Mouse (Mus musculus) spleen, postnatal 4 days (tissue): ENCODE measurements around the gene Gm9913.

Experiments used
- DNase-seq, 2 experiments: peaks; one replicate each; pipeline ENCODE4 v3.0.0; 2022; ENCODE audit warnings: low spot score in 2 of 2

Gene Gm9913

GRCm38 (mm10) chr2:125505006-125505745 lies at the start of gene Gm9913:
TSS of gene Gm9913 (plus strand) at chr2:125505089.
- no peak for DNase-seq

DNA sequence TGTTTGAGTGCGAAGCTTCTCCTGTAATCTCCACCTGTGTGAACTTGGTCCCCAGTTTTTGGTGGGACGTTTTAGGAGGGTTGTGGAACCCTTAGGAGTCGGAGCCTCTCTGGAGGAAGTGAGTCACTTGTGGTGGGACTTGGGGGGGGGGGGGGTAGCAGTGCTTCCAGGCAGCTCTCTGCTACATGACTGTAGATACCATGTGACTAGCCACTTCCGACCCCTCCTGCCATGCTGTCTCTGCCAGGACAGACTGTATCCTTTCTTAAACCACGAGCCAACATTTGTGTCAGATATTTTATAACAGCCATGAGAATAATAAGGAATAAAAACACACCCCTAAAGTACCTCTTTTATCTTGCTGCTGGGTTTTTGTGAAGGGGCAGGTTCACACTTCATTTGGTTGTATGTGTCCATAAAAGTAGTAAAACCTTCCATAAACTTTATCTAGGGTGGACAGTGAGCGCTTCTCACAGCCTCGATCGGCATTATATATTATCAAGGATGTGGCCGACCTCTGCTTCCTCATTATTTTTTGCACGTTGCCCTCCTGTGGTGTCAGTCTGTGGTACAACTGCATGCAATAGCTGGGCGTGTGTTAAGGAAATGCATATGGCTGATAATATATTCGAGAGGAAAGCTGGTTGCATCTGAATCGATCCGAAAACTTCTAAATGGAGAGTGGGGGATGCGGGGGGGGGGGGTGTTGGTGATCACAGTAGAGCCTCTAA lies 48.7 kb upstream of the Gm9913 start:
- DNase-seq: no peak

DNA sequence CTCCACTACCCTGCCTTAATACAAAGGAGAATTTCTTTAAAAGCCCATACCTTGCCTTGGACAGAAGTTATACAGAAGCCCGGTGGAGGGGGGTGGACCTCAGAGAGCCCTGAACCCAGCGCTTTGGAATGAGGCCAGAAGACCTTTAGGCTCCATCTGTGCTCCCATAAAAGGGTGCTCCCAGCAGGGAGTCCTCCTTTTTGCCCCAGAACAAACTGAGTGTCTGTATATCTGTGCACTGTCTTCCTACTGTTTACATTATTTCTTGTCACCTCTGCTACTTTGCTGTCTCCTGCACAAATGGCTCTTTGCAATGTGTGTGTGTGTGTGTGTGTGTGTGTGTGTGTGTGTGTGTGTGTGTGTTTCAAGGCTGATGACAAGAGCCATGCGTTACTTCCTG lies 45.8 kb upstream of the Gm9913 start:
- no peak for DNase-seq

GRCm38 (mm10) chr2:125464036-125464435 lies 40.9 kb upstream of the Gm9913 start:
- DNase-seq: no peak

GRCm38 (mm10) chr2:125470553-125471295 lies 34.2 kb upstream of the Gm9913 start:
- no peak for DNase-seq

DNA sequence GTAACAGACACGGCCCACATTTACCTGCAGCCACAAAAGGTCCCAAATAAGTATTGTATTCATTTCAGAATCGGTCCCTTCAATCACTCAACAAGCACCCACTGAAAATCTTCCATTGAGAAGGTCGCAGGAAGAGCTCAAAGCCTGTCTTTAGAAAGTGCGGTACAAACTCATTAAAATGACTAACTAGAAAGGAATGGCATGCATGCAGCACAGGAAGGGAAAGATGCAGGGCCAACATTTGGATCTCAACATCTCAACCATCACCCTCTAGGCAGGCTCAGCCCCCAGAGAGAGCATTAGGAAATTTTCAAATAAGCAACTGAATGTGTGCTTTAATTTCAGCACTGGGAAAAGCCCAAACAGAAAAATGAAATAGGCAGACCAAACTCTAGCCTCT lies 33.2 kb upstream of the Gm9913 start:
- DNase-seq: no peak

GRCm38 (mm10) chr2:125473228-125473627 lies 31.7 kb upstream of the Gm9913 start:
- no peak for DNase-seq

DNA sequence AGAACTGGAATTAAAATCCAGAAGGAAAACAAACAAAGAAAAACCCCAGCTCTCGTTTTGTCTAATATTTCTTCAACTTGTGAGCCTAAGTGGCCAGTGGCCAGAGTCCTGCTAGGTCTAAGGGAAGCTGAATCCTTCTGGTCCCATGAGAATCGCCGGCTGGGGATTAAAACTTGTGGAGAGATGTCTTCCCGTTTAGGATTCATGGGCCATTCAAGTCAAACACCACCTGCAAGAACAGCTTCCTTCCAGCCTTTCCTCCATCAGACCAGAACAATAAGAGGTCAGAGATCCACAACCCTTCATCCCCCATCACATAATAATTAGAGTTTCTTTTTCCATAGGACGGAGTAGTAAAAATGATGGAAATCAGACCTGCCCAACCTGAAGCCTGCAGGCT lies 30.2 kb upstream of the Gm9913 start:
- DNase-seq: no peak

GRCm38 (mm10) chr2:125476231-125476630 lies 28.7 kb upstream of the Gm9913 start:
- no peak for DNase-seq

DNA sequence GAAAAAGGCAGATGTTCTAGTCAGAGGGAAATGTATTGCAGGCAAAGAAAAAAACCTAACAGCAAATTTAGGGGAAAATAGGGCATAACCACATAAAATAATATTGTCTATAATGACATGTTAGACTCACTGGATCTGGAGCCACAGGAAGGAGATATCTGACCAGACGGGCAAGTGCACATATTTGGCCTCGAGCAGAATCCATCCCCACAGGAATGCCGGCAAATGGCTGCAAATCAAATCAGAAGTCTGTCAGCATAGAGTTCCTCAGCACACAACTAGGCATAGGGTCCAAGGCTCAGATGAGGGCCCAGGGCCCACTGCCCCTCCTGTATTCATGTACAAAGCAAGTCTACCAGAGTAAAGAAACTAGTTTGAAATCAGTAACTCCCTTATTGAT lies 27.5 kb upstream of the Gm9913 start:
- DNase-seq: no peak

GRCm38 (mm10) chr2:125478705-125479104 lies 26.2 kb upstream of the Gm9913 start:
- no peak for DNase-seq

DNA sequence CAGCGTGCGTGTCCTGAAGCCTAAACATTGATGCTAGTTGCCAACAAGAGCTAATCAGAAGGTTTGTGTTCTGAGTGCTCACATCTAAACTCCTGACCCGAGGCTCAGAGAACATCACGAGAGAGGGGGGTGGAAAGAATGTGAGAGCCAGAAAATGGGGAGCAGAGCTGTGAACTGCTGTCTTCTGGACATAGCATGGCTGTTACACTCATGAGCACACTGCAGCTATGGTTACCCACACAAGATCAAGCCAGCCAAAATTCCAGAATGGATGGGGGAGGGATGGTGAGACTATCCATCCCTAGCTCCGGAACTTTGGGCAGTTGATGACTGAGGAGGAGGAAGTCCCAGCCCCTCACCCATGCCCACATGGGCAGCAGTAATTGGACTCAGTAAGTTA lies 24.8 kb upstream of the Gm9913 start:
- no peak for DNase-seq

DNA sequence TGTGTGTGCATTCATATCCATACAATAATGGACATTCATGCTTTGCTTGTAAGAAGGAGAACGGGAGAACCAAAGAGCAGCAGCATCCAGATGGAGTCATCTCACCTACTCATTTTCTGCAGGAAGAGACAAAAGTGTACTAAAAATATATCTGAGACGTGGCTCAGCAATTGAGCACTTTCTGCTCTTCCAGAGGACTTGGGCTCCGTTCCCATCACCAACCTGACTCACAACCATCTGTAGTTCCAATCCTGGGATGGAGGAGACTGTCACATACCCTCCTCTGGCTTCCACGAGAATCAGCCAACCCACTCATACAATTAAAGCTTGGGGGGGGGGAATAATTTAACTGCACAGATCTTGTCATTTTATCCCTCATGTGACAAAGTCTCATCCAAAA lies 23.8 kb upstream of the Gm9913 start:
- no peak for DNase-seq

GRCm38 (mm10) chr2:125481531-125482317 lies 23.2 kb upstream of the Gm9913 start:
- no peak for DNase-seq

DNA sequence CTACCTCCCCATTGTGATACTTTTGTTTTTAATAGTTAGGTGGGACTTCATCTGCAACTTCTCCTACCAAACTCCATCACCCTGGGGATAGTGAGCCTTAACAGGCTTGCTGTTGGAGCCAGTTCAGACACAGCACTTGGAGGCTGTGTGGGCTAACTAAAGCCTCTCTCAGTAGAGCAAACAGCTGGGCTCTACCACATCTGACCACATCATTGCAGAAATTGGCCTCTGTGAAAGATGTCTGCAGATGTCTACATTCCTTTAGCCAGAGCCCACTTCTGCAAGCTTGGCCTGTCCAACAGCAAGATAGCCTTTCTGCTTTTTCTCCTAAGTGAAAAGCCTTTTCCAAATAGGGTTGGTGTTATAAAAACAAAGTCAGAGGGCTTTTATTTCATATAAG lies 20.7 kb upstream of the Gm9913 start:
- no peak for DNase-seq

DNA sequence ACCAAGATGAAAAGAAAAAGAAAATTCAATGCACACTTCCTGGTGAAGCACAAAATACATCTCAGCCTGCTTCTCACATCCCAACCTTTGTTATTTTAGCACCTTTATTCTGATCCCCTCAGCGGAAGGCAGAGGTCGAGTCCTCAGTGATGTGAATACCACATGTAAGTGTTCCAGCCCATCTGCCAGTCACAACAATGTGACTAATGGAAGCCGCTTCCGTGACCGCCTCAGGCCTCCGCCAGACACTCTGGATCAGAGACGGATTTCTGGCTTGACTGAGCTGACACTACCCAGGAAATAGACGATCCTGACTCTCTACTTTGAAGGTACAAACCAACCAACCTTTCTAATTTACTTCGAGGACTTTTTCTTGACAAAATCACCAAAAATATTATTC lies 20.0 kb upstream of the Gm9913 start:
- no peak for DNase-seq

DNA sequence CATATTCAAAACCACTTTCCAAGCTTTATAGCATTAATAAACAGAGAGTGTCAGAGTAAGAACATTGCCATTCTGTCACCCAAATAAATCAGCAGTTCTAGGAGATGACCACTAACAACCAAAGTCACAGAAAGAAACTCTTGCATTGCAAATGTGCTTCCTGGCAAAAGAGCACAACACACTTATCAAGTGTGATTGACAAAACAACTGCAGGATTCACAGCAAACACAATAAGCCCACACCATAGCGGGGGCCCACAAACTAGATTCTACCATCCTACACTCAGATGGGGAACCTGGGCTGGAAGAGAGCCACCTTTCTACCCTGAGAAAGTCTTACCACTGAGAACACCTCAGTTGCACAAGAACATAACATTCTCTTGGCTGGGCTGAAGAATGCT lies 14.9 kb upstream of the Gm9913 start:
- DNase-seq: no peak

DNA sequence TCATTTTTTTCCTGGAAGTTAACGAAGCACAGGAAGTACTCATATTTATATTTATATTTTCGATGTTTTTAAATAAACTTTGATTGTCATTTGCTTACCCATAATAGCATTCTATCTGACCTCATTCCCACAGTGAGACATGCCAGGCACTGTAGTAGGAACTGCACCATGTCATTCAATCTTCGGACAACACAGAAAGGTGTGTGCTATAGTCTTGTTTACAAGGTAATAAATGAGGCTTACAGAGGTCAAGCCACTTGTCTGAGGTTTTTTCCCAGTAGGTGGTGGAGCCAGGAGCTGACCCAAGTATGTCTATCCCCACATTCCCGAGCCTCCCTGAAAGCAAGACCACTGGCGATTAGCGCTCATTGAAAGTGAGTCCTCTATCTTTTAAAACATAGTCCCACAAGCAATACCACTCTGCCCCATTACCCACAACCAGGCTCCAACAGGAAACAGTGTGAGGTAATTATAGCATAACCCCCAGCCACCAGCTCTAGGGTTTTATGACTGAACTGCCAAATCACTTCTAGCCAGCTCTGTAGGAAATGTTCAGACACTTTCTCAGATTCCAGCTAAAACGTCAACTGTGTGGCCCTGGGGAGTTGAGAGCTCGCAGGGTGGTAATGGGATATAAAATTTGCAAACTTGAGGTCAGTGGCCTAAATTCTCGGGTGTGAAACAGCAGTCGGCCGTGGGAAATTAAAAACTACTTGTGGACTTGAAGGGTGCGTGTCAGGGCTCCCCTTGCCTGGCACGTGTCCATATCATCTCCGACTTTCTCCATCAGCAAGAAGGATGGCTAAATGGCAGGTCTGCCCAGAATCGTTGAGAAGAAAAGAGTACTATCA lies 12.6 kb upstream of the Gm9913 start:
- DNase-seq: no peak

DNA sequence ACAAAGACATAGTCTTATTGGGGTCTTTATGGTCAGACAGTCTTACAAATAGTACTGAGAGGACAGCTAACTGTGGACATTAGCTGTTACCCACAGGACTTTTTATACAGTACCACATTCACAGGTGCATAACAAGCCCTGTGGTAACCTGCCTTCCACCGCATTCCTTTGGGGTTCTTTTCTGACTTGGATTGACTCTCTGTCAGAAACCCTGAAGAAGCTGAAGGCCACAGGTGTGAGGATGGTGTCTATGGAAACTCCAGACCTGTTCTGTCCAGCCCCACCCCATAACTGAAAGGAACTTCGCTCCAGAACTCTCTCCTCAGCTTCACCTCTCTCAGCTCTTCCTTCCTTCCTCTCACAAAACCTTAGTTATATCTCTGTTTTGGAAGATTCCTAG lies 10.6 kb upstream of the Gm9913 start:
- DNase-seq: no peak

DNA sequence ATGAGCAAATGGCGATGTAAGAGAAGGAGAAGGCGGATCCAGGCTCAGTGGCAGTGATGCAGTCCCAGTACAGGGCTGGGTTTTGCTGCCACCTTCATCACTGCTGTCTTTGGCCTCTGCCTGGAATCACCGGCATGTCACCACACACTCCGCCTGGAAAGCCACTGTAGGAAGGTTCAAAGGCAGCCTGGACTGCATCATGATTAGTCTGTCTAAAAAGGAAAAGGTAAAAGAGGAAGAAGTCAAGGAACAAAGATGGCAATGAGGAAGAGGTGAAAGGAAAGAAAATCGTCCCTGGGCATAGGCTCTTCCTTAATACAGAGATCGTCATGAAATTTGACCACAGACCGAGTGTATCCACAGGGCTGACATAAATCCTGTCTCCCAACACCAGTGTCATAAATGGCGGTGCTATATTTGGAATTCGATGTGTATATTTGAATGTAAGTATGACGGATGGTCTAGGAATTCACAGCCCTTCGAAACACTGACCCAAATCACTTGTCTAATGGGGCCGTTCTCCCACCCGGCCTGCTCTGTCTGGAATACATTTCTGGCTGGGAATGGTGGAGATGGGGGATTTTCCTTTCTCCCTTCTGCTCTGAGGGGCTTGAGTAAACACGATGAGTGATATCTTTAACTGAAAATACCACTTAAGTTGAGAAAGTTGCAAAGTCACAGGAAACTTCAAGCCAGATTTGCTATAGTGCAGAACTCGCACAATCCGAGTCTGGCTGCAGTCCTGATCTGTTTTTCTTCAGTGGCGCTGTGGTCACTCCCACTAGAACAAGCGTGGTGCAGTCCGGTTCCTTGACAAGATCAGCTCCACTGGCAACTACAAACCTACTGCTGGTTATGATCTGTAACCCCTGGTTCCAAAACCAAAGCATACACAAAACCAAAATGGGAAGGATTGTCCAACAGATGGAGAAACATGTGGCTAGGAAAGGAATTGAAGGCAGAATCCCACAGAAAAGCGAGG lies 9.8 kb upstream of the Gm9913 start:
- DNase-seq: no peak
